Mouse (Mus musculus) bone marrow macrophage, adult 2 months (primary cell): ENCODE measurements at regions not wholly inside any gene's neighbourhood (a gene's known extent, or its start where the extent isn't known, plus 50 kb on each side); places are given as distances from the start of the nearest gene placed in this dataset.
A peak's percentile ranks its signal among the peaks of the same experiment; 100 is the strongest.

Experiments
- H3K27ac ChIP-seq: 2 replicates; pipeline ENCODE4 v1.5.1; 2012; ENCODE audit warnings: low read depth, low read length; ENCODE audit not compliant: insufficient read depth
- H3K4me1 ChIP-seq: 2 replicates; pipeline ENCODE4 v1.6.1; 2012; ENCODE audit warnings: low read length; ENCODE audit not compliant: control insufficient read depth, insufficient read depth
- H3K4me3 ChIP-seq: 2 replicates; pipeline ENCODE4 v1.5.1; 2012; ENCODE audit warnings: mild to moderate bottlenecking, low read length, moderate library complexity; ENCODE audit not compliant: insufficient read depth
- CTCF ChIP-seq: IDR thresholded peaks from 2 replicates; pipeline ENCODE4 v1.5.1; 2012; ENCODE audit warnings: low read depth, mild to moderate bottlenecking, low read length, moderate library complexity
- POLR2A ChIP-seq: IDR thresholded peaks from 2 replicates; pipeline ENCODE4 v1.6.1; 2012; ENCODE audit warnings: mild to moderate bottlenecking, low read depth, low read length, borderline replicate concordance

DNA sequence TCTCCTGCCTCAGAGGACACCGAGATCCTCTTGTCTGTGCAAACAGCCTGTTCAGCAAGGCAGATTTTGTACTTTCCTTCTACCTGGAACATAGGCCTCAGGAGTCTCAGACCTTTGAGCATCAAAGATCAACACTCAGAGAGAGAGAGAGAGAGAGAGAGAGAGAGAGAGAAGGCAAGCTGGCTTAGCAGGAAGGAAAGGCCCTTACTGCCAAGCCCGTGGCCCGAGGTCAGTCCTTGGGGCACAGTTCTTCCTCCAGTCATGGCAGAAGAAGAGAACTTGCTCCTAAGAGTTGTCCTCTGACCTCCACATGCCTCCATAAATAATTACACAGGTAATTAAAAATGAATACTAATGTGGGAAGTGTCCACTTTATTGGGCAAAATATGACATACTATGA, 82.4 kb upstream of the Acsl1 start:
- Histone ChIP-seq H3K4me3 (no peak overlapping the region), H3K27ac (no peak overlapping the region), H3K4me1 (no peaks in the 10 kb centered on the region)
- TF ChIP-seq CTCF (no peak), POLR2A (no peak)

GRCm38 (mm10) chr8:46390431-46390830, 80.4 kb upstream of the Acsl1 start:
- H3K27ac ChIP-seq = no peak overlapping the region
- no peak overlapping the region for H3K4me3 ChIP-seq
- peaks cover 7% of the 10 kb centered on the region for H3K4me1 ChIP-seq
- no peak for TF ChIP-seq CTCF
- TF ChIP-seq POLR2A = no peak

- TF ChIP-seq POLR2A (no peak), CTCF (no peak)
- H3K4me3 ChIP-seq = no peak overlapping the region
- H3K27ac ChIP-seq = no peak overlapping the region
- H3K4me1 ChIP-seq = peaks cover 10% of the 10 kb centered on the region
Observed at GRCm38 (mm10) chr8:46391678-46392077, 79.2 kb upstream of the Acsl1 start.

GRCm38 (mm10) chr8:46393296-46393695, 77.5 kb upstream of the Acsl1 start:
- no peak for TF ChIP-seq CTCF
- no peak for TF ChIP-seq POLR2A
- Histone ChIP-seq H3K4me3 (no peak overlapping the region), H3K4me1 (peaks cover 10% of the 10 kb centered on the region), H3K27ac (no peak overlapping the region)

GRCm38 (mm10) chr8:46394750-46395149, 76.1 kb upstream of the Acsl1 start:
- Histone ChIP-seq H3K4me3 (no peak overlapping the region), H3K4me1 (peaks cover 10% of the 10 kb centered on the region), H3K27ac (peak overlapping the region; percentile 51)
- TF ChIP-seq CTCF (no peak), POLR2A (no peak)

DNA sequence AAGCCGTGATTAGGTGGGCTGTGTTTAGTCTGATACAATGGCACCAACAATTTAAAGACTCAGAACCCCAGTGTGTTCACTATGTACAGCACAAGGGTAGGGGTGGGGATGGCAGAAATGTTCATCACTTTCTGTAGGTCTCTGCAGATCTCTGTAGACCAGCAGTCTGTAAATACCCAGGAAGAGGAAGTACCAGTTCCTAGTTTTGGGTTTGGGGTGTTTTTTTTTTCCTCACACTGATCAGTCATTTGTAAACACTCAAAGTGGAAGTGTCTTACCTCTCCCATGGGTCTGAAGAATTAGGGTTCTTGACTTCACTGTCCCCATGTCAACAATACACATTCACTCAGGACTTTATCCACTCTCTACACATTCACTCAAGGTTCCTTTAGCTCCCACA, 75.5 kb upstream of the Acsl1 start:
- H3K4me3 ChIP-seq = no peak overlapping the region
- H3K4me1 ChIP-seq = peaks cover 10% of the 10 kb centered on the region
- peak overlapping the region; percentile 55 for H3K27ac ChIP-seq
- no peak for TF ChIP-seq CTCF
- TF ChIP-seq POLR2A = no peak

GRCm38 (mm10) chr8:46397081-46397480, 73.8 kb upstream of the Acsl1 start:
- TF ChIP-seq POLR2A (no peak), CTCF (no peak)
- no peak overlapping the region for H3K4me3 ChIP-seq
- peaks cover 12% of the 10 kb centered on the region for H3K4me1 ChIP-seq
- H3K27ac ChIP-seq = no peak overlapping the region

DNA sequence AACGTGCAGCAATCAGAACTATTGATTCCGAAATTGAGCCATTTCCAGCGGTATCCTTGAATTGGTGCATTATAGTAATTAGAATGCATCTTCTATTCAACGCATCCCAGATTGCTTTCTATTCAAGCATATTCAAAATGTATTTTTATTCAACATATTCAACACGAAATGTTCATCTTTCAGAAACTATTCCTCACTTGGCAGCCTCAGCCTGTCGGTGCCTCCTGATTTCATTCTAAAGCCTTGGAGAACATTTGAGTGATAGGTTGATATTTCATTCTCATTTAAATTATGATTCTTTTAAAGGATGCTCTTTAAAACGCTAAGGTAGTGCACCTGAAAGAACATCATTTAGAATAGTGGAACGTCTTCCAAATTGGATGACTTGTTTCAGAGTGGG, 73.1 kb upstream of the Acsl1 start:
- TF ChIP-seq POLR2A (no peak), CTCF (no peak)
- H3K4me3 ChIP-seq = no peak overlapping the region
- H3K4me1 ChIP-seq = peaks cover 12% of the 10 kb centered on the region
- no peak overlapping the region for H3K27ac ChIP-seq

- no peak for TF ChIP-seq POLR2A
- no peak for TF ChIP-seq CTCF
- H3K4me3 ChIP-seq = no peak overlapping the region
- peaks cover 3% of the 10 kb centered on the region; the same call in 1 of the 2 replicates for H3K4me1 ChIP-seq
- H3K27ac ChIP-seq = no peak overlapping the region
Observed at GRCm38 (mm10) chr8:46400595-46400994, 70.2 kb upstream of the Acsl1 start.

DNA sequence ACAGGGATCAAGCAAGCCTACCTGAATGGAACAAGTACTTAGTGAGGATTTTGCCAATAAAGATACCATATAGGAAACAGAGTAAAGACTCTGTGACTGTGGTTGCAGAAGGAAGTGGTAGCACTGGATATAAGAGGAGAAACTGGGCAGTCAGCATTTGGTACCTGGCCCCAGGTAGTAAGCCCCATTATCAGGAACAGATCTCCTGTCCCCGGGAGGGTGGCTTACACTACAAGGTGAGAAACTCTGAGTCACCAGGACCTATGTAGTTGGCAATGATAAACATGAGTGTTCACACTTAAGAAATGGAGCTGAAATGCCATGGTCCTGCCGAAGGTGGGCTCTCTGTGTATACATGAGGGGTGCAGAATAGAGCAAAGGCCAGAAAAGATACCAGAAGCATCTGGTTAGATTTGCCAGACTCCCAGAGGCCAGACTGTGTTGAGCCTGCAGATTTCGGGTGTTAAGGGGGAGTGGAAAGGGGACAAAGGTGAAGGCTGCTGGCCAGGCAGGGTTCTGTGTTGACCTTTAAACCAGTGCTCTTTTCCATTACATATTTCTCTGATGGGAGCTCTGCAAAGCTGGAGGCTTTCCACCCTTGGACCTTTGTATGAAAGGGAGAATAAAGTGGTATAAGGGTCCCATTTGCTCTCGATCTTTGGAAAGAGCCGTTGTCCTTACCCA, 66.8 kb upstream of the Acsl1 start:
- TF ChIP-seq CTCF = no peak
- no peak for TF ChIP-seq POLR2A
- Histone ChIP-seq H3K4me3 (no peak overlapping the region), H3K27ac (no peak overlapping the region), H3K4me1 (0 out of 2 replicates have a peak, but pooled peaks cover 2% of the 10 kb centered on the region)
